Mouse (Mus musculus) neural tube, embryonic 14.5 days (tissue): ENCODE results near the gene 1500011B03Rik. TPM values are rescaled to one million over a fixed set of nuclear protein-coding genes. Genes with fewer than 3 reads are reported as not detected.

Source experiments
- microRNA-seq: library from miRNA; unstranded; fragments of <30 nt; microRNA quantifications from one replicate; pipeline ENCODE4, GENCODE M21; 2016
- polyA plus RNA-seq: library from polyadenylated mRNA; unstranded; fragments of >200 nt; fragmentation: Nextera tagmentation; extraction: Ambion mirVana; gene quantifications from 2 replicates; pipeline ENCODE4 v1.2.1, GENCODE M21; 2014

1500011B03Rik gene
- polyA plus RNA-seq, 1 experiment from 2014 or later = 351 TPM

Small RNA genes within 50 kb of the gene (microRNA-seq; reads per million reads assigned to microRNA genes)
- 6.0 reads per million, percentile 12 among the genes with 10 or more reads in this experiment for gene Mir6240

Other genes with a start within 250 kb of the 1500011B03Rik start
- gene Trpv4, start 165.0 kb downstream of the 1500011B03Rik start, polyA plus RNA-seq = 0.39 and 0.59 TPM in 2 replicates
- 26.9 and 30.8 TPM in 2 replicates for gene Gltp, start 132.5 kb downstream of the 1500011B03Rik start, polyA plus RNA-seq
- 15.2 and 16.2 TPM in 2 replicates for gene Tchp, start 115.7 kb downstream of the 1500011B03Rik start, polyA plus RNA-seq
- 38.8 and 52.1 TPM in 2 replicates for gene Ankrd13a, start 48.8 kb downstream of the 1500011B03Rik start, polyA plus RNA-seq
- 53.1 and 60.3 TPM in 2 replicates for gene Git2, start 48.0 kb downstream of the 1500011B03Rik start, polyA plus RNA-seq
- not detected in 2 replicates for gene 4930519G04Rik, start 30.2 kb upstream of the 1500011B03Rik start, polyA plus RNA-seq
- gene Gm9936, start 35.2 kb upstream of the 1500011B03Rik start, polyA plus RNA-seq = 2.3 and 3.5 TPM in 2 replicates
- 3.2 and 4.3 TPM in 2 replicates for gene Oasl2, start 73.5 kb upstream of the 1500011B03Rik start, polyA plus RNA-seq
- gene Oasl1, start 99.8 kb upstream of the 1500011B03Rik start, polyA plus RNA-seq = 0.52 and 0.55 TPM in 2 replicates
- 125 and 139 TPM in 2 replicates for gene 2210016L21Rik, start 118.7 kb upstream of the 1500011B03Rik start, polyA plus RNA-seq
- 0.11 TPM in 1 of 2 replicates, not detected in the other for gene Hnf1a, start 147.6 kb upstream of the 1500011B03Rik start, polyA plus RNA-seq
- gene Sppl3, start 187.7 kb upstream of the 1500011B03Rik start, polyA plus RNA-seq = 32.7 and 33.4 TPM in 2 replicates